Mouse (Mus musculus) liver, postnatal 0 days (tissue): ENCODE results near the gene Inpp5d.

Source experiments
- CTCF ChIP-seq: sonication (generic); IDR thresholded peaks from 2 replicates; pipeline ENCODE4 v1.5.1; 2016; ENCODE audit warnings: antibody characterized with exemption, low read depth
- EP300 ChIP-seq: IDR thresholded peaks from 2 replicates; pipeline ENCODE4 v1.6.1; 2016; ENCODE audit warnings: antibody characterized with exemption, low read depth, mild to moderate bottlenecking

DNA sequence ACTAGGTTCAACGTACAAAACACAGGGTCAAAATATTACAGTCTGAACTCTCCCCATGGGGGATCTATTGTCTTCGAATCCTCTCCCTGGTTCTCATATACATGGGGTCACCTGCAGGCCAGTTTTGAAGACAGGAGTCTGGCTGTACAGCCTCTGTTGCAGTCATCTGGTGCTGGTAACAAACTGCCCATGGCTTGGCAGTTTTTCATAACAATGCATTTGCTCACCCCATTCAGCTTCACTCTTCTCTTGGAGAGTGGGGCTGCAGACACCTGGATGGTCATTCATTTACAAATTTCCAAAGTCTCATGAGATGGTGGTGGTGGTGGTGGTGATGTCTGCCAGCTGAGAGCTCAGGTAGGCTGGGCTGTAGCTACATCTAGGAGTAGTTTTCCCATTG is 109.0 kb downstream of the Inpp5d start:
- TF ChIP-seq EP300 (no peak), CTCF (no peak)
